Mouse (Mus musculus) cerebellum, adult 2 months (tissue): ENCODE measurements around the gene Mmp27. TPM values are rescaled to one million over a fixed set of nuclear protein-coding genes. Genes with fewer than 3 reads are reported as not detected.

Experiments used
- DNase-seq, 2 experiments: peaks; one replicate each; pipeline ENCODE4 v3.0.0; 2021
- H3K27ac ChIP-seq: fragments of 200-500 bp; 2 replicates; pipeline ENCODE4 v1.5.1; 2012; ENCODE audit warnings: low read length, control low read depth, inconsistent platforms; ENCODE audit not compliant: insufficient read depth
- H3K27me3 ChIP-seq: fragments of 200-500 bp; 2 replicates; pipeline ENCODE4 v1.6.1; 2012; ENCODE audit warnings: inconsistent platforms, mild to moderate bottlenecking, low read length, moderate library complexity; ENCODE audit not compliant: control insufficient read depth, insufficient read depth
- H3K4me1 ChIP-seq: fragments of 200-500 bp; 2 replicates; pipeline ENCODE4 v1.6.1; 2011; ENCODE audit warnings: low read length; ENCODE audit not compliant: control insufficient read depth, insufficient read depth
- H3K4me3 ChIP-seq: fragments of 200-500 bp; replicated peaks from 2 replicates; pipeline ENCODE3; 2011; ENCODE audit warnings: mild to moderate bottlenecking, low read depth, low read length, control low read depth; ENCODE audit not compliant: insufficient read depth
- CTCF ChIP-seq: fragments of 200-500 bp; IDR thresholded peaks from 2 replicates; pipeline ENCODE4 v1.5.1; 2011; ENCODE audit warnings: low read depth, mild to moderate bottlenecking, control low read depth, low read length, moderate library complexity, borderline replicate concordance; ENCODE audit not compliant: insufficient read depth
- POLR2A ChIP-seq: fragments of 200-500 bp; IDR thresholded peaks from 2 replicates; pipeline ENCODE4 v1.6.1; 2011; ENCODE audit warnings: low read length, control low read depth, borderline replicate concordance; ENCODE audit not compliant: insufficient read depth
- WGBS: fragments of 180-500 bp; shearing (Covaris S2); methylation state at CpG from one replicate; pipeline ENCODE4 v1.1.7; 2018; 5-methylcytosine and 5-hydroxymethylcytosine counted together
- polyA plus RNA-seq: library from polyadenylated mRNA; depleted of rRNA; stranded (reverse); fragments of >200 nt; gene quantifications from 2 replicates; pipeline ENCODE4 v1.2.3, GENCODE M21; 2012

Gene Mmp27
- polyA plus RNA-seq, 1 experiment, result not detected

GRCm38 (mm10) chr9:7554382-7554781 is 16.8 kb upstream of the Mmp27 start:
- 31% methylated on average over 3 of the region's 3 CpGs for WGBS
- DNase-seq, result no peak
- no peak overlapping the region for H3K4me3 ChIP-seq

GRCm38 (mm10) chr9:7558221-7559017 is 12.8 kb upstream of the Mmp27 start, which contains the start of gene Mmp8:
Gene Mmp8, plus strand, starts transcription at chr9:7558456.
- Histone ChIP-seq H3K4me3 (no peak within 1 kb of the TSS), H3K27me3 (no peaks in the 10 kb centered on the region), H3K27ac (no peak within 1 kb of the TSS), H3K4me1 (no peaks in the 10 kb centered on the region)
- no peak for TF ChIP-seq CTCF
- TF ChIP-seq POLR2A, result no peak
- DNase-seq, result no peak
- 81% methylated on average over 8 of the region's 8 CpGs for WGBS

More at GRCm38 (mm10) chr9:7554382-7554781, 16.8 kb upstream of the Mmp27 start:
- TF ChIP-seq CTCF, result no peak
- Histone ChIP-seq H3K4me1 (no peaks in the 10 kb centered on the region), H3K27ac (no peak overlapping the region), H3K27me3 (no peaks in the 10 kb centered on the region)

GRCm38 (mm10) chr9:7560026-7560425 is 11.2 kb upstream of the Mmp27 start:
- no peak for TF ChIP-seq CTCF
- TF ChIP-seq POLR2A, result no peak
- WGBS, result 67% methylated on average over 4 of the region's 4 CpGs
- Histone ChIP-seq H3K27ac (no peak overlapping the region), H3K4me3 (no peak overlapping the region), H3K4me1 (no peaks in the 10 kb centered on the region), H3K27me3 (no peaks in the 10 kb centered on the region)
- DNase-seq, result no peak

- 73% methylated on average over 7 of the region's 7 CpGs for WGBS
- Histone ChIP-seq H3K4me3 (no peak overlapping the region), H3K4me1 (no peaks in the 10 kb centered on the region), H3K27ac (no peak overlapping the region), H3K27me3 (no peaks in the 10 kb centered on the region)
- TF ChIP-seq POLR2A (no peak), CTCF (no peak)
- DNase-seq, result no peak
These were observed 3.8 kb upstream of the Mmp27 start for GRCm38 (mm10) chr9:7567376-7567775.

- no peak for TF ChIP-seq POLR2A
- TF ChIP-seq CTCF, result no peak
- Histone ChIP-seq H3K27ac (no peak overlapping the region), H3K27me3 (no peaks in the 10 kb centered on the region), H3K4me1 (no peaks in the 10 kb centered on the region), H3K4me3 (no peak overlapping the region)
- no peak for DNase-seq
- WGBS, result 73% methylated on average over 2 of the region's 2 CpGs
These were observed 3.3 kb upstream of the Mmp27 start for GRCm38 (mm10) chr9:7567923-7568322.

- no peak for TF ChIP-seq POLR2A
- no peak for TF ChIP-seq CTCF
- Histone ChIP-seq H3K27ac (no peak overlapping the region), H3K27me3 (no peaks in the 10 kb centered on the region), H3K4me1 (no peaks in the 10 kb centered on the region), H3K4me3 (no peak overlapping the region)
- no peak for DNase-seq
- WGBS, result 89% methylated on average over 1 of the region's 1 CpGs
These were observed 711 bp upstream of the Mmp27 start for GRCm38 (mm10) chr9:7570485-7570884.

- no peak for DNase-seq
- no peak for TF ChIP-seq POLR2A
- no peak for TF ChIP-seq CTCF
- H3K27me3 ChIP-seq, result no peaks in the 10 kb centered on the region
- H3K27ac ChIP-seq, result no peak overlapping the region
- WGBS, result 84% methylated on average over 7 of the region's 7 CpGs
- no peak overlapping the region for H3K4me3 ChIP-seq
- H3K4me1 ChIP-seq, result no peaks in the 10 kb centered on the region
These were observed 992 bp downstream of the Mmp27 start for GRCm38 (mm10) chr9:7572188-7572587.

GRCm38 (mm10) chr9:7572663-7573308 is 1.6 kb downstream of the Mmp27 start:
- no peak for DNase-seq
- Histone ChIP-seq H3K4me3 (no peak overlapping the region), H3K27me3 (no peaks in the 10 kb centered on the region), H3K4me1 (no peaks in the 10 kb centered on the region), H3K27ac (no peak overlapping the region)
- WGBS, result 43% methylated on average over 2 of the region's 2 CpGs
- no peak for TF ChIP-seq POLR2A
- no peak for TF ChIP-seq CTCF
